Mouse (Mus musculus): ENCODE results near the gene Zfp423.

The Zfp423 gene

DNA sequence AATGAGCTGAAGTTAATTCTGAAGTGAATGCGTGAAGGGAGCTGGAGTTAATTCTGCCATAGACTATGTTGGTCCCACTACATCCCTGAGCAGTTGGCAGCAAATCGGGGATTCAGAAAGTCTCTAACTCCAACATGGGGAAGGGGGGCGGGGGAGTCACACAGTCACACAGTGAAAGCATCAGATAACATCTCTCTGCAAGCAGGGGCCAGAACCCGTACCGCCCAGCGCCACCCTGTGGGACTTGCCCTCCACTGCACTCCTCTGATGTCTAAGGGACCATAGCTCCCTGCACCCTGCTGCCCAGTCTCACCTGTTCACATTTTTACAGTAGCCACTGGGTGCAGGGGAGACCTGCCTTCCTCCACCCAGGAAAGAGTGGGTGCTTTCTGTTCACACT is 129.2 kb downstream of the Zfp423 start:
- H3K4me1 ChIP-seq (replicated peaks; ENCODE audit: low read depth, low read length): peaks cover 62% of the 10 kb centered on the region
- peaks cover 7% of the 10 kb centered on the region; the same call in 1 of the 2 replicates for H3K36me3 ChIP-seq (ENCODE audit: insufficient read depth, low read length)
- no peak overlapping the region for H3K4me3 ChIP-seq (replicated peaks; ENCODE audit: low read length)
- TF ChIP-seq CTCF (conservative IDR thresholded peaks at IDR 0.05; ENCODE audit: low read length) (peak; percentile 39), POU5F1 (IDR thresholded peaks at IDR 0.05; ENCODE audit: borderline replicate concordance, low read length) (no peak), NANOG (IDR thresholded peaks at IDR 0.05; ENCODE audit: borderline replicate concordance, low read length) (no peak)
- no peaks in the 10 kb centered on the region for H3K27me3 ChIP-seq (ENCODE audit: insufficient read depth, low read length)
- H3K9me3 ChIP-seq (ENCODE audit: low read length): no peaks in the 10 kb centered on the region

DNA sequence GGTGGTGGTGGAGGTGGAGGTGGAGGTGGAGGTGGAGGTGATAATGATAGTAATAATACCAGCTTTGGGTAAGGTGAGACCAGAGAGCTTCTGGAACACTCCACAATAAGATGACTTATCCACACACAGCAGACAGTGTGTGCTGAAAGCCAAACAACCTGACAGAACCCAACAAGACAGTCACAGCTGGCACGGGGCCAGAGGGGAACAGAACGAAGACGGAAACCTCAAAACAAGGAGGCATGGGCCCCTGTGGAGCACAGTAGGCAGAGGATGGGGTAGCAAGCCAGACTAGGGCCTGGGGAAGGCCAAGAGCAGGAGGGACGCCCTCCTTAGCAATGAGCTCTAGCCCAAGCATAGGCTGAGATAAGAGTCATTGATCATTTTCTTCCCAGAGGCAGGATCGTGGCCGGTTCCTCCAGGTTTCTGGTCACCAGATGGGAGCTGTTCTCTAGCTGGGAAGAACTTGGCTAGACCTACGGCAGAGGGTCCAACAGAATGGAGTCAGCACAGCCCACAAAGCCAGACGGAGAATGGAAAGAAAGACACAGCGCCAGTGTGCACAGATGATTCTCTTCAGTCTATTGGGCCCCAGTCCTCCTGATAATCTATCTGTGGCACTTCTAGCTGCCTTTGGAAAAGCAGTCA is 133.3 kb downstream of the Zfp423 start:
- Histone ChIP-seq H3K9me3 (ENCODE audit: low read length) (no peaks in the 10 kb centered on the region), H3K4me1 (replicated peaks; ENCODE audit: low read depth, low read length) (peaks cover 39% of the 10 kb centered on the region), H3K36me3 (ENCODE audit: insufficient read depth, low read length) (peaks cover 7% of the 10 kb centered on the region; the same call in 1 of the 2 replicates), H3K4me3 (replicated peaks; ENCODE audit: low read length) (no peak overlapping the region), H3K27me3 (ENCODE audit: insufficient read depth, low read length) (peaks cover 9% of the 10 kb centered on the region)
- no peak for TF ChIP-seq CTCF (conservative IDR thresholded peaks at IDR 0.05; ENCODE audit: low read length)
- no peak for TF ChIP-seq POU5F1 (IDR thresholded peaks at IDR 0.05; ENCODE audit: borderline replicate concordance, low read length)
- no peak for TF ChIP-seq NANOG (IDR thresholded peaks at IDR 0.05; ENCODE audit: borderline replicate concordance, low read length)

DNA sequence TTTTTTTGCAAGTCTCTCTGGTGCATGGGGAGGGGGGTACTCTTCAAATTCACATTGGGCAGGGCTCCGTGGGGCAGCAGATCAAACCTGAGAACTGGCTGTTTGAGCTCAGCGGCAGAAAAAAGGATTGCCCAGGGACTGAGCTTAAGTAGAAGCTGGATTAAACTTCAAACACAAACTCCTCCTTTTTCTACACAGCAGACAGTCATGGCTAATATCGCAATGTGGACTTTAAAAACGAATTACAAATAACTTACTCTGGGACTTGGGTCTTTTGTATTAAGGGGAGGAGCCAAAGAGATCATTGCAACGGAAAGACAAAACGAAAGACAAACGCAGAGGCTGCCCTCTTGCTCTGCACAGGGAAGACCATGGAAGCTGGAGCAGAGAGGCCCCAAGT is 136.2 kb downstream of the Zfp423 start:
- Histone ChIP-seq H3K4me1 (replicated peaks; ENCODE audit: low read depth, low read length) (peaks cover 17% of the 10 kb centered on the region), H3K9me3 (ENCODE audit: low read length) (peaks cover 8% of the 10 kb centered on the region), H3K27me3 (ENCODE audit: insufficient read depth, low read length) (peaks cover 9% of the 10 kb centered on the region), H3K36me3 (ENCODE audit: insufficient read depth, low read length) (peaks cover 11% of the 10 kb centered on the region), H3K4me3 (replicated peaks; ENCODE audit: low read length) (no peak overlapping the region)
- TF ChIP-seq NANOG (IDR thresholded peaks at IDR 0.05; ENCODE audit: borderline replicate concordance, low read length) (no peak), POU5F1 (IDR thresholded peaks at IDR 0.05; ENCODE audit: borderline replicate concordance, low read length) (no peak), CTCF (conservative IDR thresholded peaks at IDR 0.05; ENCODE audit: low read length) (no peak)

DNA sequence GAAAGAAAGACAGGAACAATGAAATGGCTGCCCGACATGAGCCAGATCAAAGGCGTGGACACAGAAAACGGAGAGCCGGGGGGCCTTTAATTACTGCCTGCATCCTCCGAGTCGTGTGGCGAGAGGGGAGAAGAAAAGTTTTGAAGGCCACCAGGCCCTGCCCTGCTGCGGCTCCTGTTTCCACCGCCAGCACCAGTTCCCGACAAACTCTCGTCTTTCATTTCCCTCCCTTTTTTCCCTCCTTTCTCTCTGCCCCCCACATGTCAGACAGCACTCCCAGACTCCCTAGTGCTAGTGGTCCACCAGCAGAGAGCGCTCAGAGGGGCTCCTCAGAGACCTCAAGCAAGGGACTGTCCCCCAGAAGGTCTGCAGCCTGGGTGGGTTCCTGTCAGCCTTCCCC is 136.7 kb downstream of the Zfp423 start:
- Histone ChIP-seq H3K27me3 (ENCODE audit: insufficient read depth, low read length) (peaks cover 9% of the 10 kb centered on the region), H3K4me1 (replicated peaks; ENCODE audit: low read depth, low read length) (peaks cover 17% of the 10 kb centered on the region), H3K36me3 (ENCODE audit: insufficient read depth, low read length) (peaks cover 11% of the 10 kb centered on the region), H3K9me3 (ENCODE audit: low read length) (peaks cover 8% of the 10 kb centered on the region), H3K4me3 (replicated peaks; ENCODE audit: low read length) (no peak overlapping the region)
- TF ChIP-seq CTCF (conservative IDR thresholded peaks at IDR 0.05; ENCODE audit: low read length) (no peak), POU5F1 (IDR thresholded peaks at IDR 0.05; ENCODE audit: borderline replicate concordance, low read length) (no peak), NANOG (IDR thresholded peaks at IDR 0.05; ENCODE audit: borderline replicate concordance, low read length) (no peak)

DNA sequence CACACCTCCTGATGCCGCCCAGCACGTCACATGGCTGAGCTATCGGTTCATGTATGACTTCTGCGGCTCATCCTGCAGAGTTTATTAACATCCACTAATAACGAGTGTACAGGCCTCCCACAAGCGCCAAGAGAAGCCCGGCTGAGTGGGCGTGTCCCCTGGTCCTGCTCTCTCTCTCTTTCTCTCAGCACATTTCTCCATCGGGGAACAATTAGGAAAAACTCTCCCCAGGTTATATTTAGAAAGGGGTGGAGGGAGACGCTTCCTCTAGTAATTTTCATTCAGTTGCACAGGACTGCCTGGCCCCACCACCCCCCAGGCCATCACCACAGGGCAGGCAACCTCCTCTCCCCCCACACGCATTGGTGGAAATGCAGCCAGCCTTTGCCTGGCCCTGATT is 137.2 kb downstream of the Zfp423 start:
- Histone ChIP-seq H3K9me3 (ENCODE audit: low read length) (peaks cover 8% of the 10 kb centered on the region), H3K36me3 (ENCODE audit: insufficient read depth, low read length) (peaks cover 11% of the 10 kb centered on the region), H3K4me1 (replicated peaks; ENCODE audit: low read depth, low read length) (peaks cover 17% of the 10 kb centered on the region), H3K4me3 (replicated peaks; ENCODE audit: low read length) (no peak overlapping the region), H3K27me3 (ENCODE audit: insufficient read depth, low read length) (peaks cover 9% of the 10 kb centered on the region)
- no peak for TF ChIP-seq CTCF (conservative IDR thresholded peaks at IDR 0.05; ENCODE audit: low read length)
- no peak for TF ChIP-seq POU5F1 (IDR thresholded peaks at IDR 0.05; ENCODE audit: borderline replicate concordance, low read length)
- no peak for TF ChIP-seq NANOG (IDR thresholded peaks at IDR 0.05; ENCODE audit: borderline replicate concordance, low read length)

DNA sequence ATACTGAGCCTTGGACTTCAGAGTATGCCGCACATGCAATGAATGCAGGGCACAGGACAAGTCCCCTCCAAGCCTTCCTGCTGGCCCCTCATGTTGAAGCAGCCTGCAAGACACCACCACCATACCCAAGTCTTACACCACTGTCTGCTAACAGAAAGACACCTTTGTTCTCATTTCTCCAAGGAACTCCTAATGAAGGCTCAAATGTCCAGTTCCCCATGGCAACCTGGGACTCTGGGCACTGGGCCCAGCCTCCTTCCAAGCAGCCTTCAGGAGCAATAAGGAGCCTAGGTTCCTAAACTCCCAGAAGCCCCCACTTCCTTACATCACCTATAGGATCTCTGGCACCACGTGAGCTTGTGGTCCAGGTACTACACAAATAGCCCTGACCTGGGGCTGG is 137.7 kb downstream of the Zfp423 start:
- H3K27me3 ChIP-seq (ENCODE audit: insufficient read depth, low read length): peaks cover 9% of the 10 kb centered on the region
- H3K4me3 ChIP-seq (replicated peaks; ENCODE audit: low read length): no peak overlapping the region
- peaks cover 8% of the 10 kb centered on the region for H3K9me3 ChIP-seq (ENCODE audit: low read length)
- TF ChIP-seq NANOG (IDR thresholded peaks at IDR 0.05; ENCODE audit: borderline replicate concordance, low read length) (no peak), CTCF (conservative IDR thresholded peaks at IDR 0.05; ENCODE audit: low read length) (no peak), POU5F1 (IDR thresholded peaks at IDR 0.05; ENCODE audit: borderline replicate concordance, low read length) (no peak)
- peaks cover 11% of the 10 kb centered on the region for H3K36me3 ChIP-seq (ENCODE audit: insufficient read depth, low read length)
- peaks cover 17% of the 10 kb centered on the region for H3K4me1 ChIP-seq (replicated peaks; ENCODE audit: low read depth, low read length)

DNA sequence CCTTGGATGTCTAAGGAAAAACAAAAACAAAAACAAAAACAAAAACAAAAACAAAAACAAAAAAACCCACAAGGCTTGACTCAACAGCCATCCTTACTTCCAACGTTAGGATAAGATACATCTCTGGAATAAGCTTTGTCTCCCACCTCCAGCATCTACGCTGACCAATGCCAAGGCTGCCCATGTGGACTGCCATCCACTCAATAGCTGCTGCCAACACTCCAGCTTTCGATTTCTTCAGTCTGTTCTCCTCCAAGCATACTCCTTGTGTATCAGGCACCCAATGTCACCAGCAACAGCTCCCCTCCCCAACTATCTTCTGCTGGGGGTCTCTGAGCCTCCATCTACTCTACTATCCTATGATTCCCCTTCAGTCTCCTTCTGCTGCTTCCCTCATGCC is 140.1 kb downstream of the Zfp423 start:
- TF ChIP-seq NANOG (IDR thresholded peaks at IDR 0.05; ENCODE audit: borderline replicate concordance, low read length) (no peak), CTCF (conservative IDR thresholded peaks at IDR 0.05; ENCODE audit: low read length) (no peak), POU5F1 (IDR thresholded peaks at IDR 0.05; ENCODE audit: borderline replicate concordance, low read length) (no peak)
- H3K4me3 ChIP-seq (replicated peaks; ENCODE audit: low read length): no peak overlapping the region
- H3K9me3 ChIP-seq (ENCODE audit: low read length): peaks cover 8% of the 10 kb centered on the region
- H3K36me3 ChIP-seq (ENCODE audit: insufficient read depth, low read length): peaks cover 4% of the 10 kb centered on the region; the same call in 1 of the 2 replicates
- H3K27me3 ChIP-seq (ENCODE audit: insufficient read depth, low read length): peaks cover 9% of the 10 kb centered on the region
- H3K4me1 ChIP-seq (replicated peaks; ENCODE audit: low read depth, low read length): peaks cover 17% of the 10 kb centered on the region

DNA sequence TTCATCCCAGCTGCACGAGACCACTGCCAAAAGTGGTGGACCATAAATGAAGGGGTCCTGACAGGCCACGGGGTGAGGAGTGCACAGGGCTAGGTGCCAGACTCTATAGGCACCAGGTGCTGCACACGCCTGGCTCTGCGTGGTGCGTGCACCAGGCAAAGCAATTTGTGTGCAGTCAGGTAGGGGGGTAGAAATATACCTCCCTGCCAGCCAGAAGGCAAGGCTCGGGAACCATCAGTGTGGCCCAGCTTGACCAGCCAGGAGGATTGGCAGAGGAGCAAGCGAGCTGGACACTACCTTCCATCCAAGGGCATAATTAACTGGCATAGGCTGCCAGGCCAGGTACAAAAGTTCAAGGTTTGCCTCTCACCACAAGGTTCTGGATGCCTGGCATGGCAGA is 140.9 kb downstream of the Zfp423 start:
- TF ChIP-seq POU5F1 (IDR thresholded peaks at IDR 0.05; ENCODE audit: borderline replicate concordance, low read length) (no peak), NANOG (IDR thresholded peaks at IDR 0.05; ENCODE audit: borderline replicate concordance, low read length) (no peak), CTCF (conservative IDR thresholded peaks at IDR 0.05; ENCODE audit: low read length) (no peak)
- H3K4me1 ChIP-seq (replicated peaks; ENCODE audit: low read depth, low read length): peaks cover 17% of the 10 kb centered on the region
- H3K9me3 ChIP-seq (ENCODE audit: low read length): peaks cover 8% of the 10 kb centered on the region
- H3K36me3 ChIP-seq (ENCODE audit: insufficient read depth, low read length): peaks cover 4% of the 10 kb centered on the region; the same call in 1 of the 2 replicates
- H3K27me3 ChIP-seq (ENCODE audit: insufficient read depth, low read length): peaks cover 9% of the 10 kb centered on the region
- H3K4me3 ChIP-seq (replicated peaks; ENCODE audit: low read length): no peak overlapping the region

DNA sequence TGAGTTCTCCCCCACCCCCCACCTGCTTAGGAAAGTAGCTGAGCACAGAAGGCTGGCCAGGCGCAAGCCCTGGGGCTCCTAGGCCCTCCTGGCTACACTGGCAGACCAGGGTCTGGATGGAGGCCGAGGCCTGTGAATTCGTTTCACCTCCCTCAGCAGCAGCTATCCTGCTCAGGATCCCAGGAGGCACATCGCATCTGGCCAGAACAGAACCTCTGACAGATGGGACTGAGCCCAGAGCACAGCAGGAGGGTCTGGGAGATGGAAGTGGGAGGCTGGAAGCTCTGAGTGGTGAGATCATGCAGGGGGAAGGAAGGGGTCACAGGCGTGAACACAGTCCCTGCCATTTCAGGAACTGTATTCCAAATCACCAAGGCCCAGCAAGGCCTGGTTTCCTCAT is 143.3 kb downstream of the Zfp423 start:
- TF ChIP-seq POU5F1 (IDR thresholded peaks at IDR 0.05; ENCODE audit: borderline replicate concordance, low read length): no peak
- TF ChIP-seq CTCF (conservative IDR thresholded peaks at IDR 0.05; ENCODE audit: low read length): no peak
- no peak for TF ChIP-seq NANOG (IDR thresholded peaks at IDR 0.05; ENCODE audit: borderline replicate concordance, low read length)
- H3K9me3 ChIP-seq (ENCODE audit: low read length): peaks cover 8% of the 10 kb centered on the region
- H3K36me3 ChIP-seq (ENCODE audit: insufficient read depth, low read length): peaks cover 4% of the 10 kb centered on the region; the same call in 1 of the 2 replicates
- H3K4me3 ChIP-seq (replicated peaks; ENCODE audit: low read length): no peak overlapping the region
- H3K4me1 ChIP-seq (replicated peaks; ENCODE audit: low read depth, low read length): peaks cover 9% of the 10 kb centered on the region
- no peaks in the 10 kb centered on the region for H3K27me3 ChIP-seq (ENCODE audit: insufficient read depth, low read length)
